Mouse (Mus musculus) cerebellum, adult 9-11 months (tissue): Measurements from ENCODE around the gene Slc10a1.
"Not testable (repeated sequence)": the region's sequence is repeated elsewhere in the genome, so short reads cannot be mapped to it uniquely, and the experiment has no call there.

ENCODE experiments used
- DNase-seq: peaks from one replicate; pipeline ENCODE4 v3.0.0; 2022

The Slc10a1 gene

DNA sequence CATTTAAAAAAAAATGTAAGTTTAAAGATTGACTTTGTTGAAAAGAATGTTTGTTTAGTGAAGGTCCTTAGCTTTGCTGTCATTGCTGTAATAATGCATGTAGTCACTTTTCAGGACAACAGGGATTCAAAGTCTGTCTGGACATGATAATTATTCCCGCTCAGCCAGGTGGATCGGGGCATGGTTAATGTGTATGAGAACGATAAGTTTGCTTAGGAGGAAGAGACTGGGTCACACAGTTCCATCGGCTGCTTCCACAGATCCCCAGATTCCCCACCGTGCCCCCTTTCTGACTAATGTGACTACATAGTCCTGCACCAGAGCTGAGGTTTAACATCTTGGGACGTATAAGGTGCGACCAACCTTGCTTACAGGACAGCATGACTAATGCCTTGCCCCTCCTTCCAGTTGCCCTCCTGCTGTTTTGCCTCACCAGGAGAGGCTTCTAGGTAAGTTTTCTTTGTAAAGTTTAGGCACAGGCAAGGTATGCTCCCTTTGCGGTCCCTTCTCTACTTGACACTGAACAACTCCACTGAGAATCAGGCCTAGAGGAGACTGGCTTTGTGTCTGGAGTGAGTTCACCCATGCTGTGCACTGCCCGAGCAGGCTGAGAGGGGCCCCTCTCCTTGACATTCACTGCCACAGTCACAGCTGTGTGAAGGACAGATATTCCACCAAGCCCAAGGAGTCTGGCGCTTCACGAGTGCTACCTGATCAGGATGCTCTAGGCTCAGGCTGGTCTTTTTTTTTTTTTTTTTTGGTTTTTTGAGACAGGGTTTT is 2.3 kb downstream of the Slc10a1 start:
- no peak for DNase-seq

DNA sequence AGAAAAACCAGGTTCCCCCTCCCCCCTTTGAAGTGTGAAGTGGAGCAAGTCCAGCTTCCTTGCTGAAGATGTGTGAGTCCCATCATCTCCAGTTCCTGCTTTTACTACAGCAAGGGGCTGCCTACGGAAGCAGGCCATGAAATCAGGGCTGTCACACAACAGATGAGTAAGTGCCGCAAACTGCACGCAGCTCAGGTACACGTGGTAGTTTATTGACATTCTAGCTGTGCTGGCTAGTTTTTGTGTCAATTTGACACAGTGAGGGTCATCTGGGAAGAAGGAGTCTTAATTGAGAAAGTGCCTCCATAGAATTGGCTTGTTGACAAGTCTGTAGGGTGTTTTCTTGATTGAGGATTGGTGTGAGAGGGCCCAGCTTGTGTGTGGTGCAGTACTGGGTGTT is 5.9 kb downstream of the Slc10a1 start:
- DNase-seq: no peak

GRCm38 (mm10) chr12:80957961-80958360 is 10.5 kb downstream of the Slc10a1 start:
- no peak for DNase-seq

- DNase-seq: no peak
Observed at GRCm38 (mm10) chr12:80956039-80956438, 12.5 kb downstream of the Slc10a1 start.

DNA sequence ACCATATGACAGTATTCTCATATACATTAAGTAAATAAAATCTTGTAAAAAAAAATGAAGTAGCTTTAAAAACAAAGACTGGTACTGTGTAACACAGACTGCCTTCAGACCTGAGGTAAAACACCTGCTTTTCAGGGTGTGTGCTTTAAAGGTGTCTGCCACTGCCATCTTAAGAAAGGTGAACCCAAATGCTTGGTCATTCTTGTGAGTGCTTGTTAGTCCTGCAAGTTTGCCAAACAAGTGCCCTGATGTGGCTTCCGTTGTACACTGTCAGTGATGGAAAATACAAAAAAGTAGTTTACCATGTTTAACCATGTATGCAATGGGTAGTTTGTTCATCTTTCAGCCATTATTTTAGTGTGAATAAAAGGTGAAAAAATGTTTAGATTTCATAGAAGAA is 16.0 kb downstream of the Slc10a1 start:
- DNase-seq: no peak

GRCm38 (mm10) chr12:80951640-80952219 is 16.8 kb downstream of the Slc10a1 start:
- DNase-seq: no peak

- not testable (repeated sequence) for DNase-seq
Observed at GRCm38 (mm10) chr12:80949603-80950002, 18.9 kb downstream of the Slc10a1 start.

GRCm38 (mm10) chr12:80948202-80948601 is 20.3 kb downstream of the Slc10a1 start:
- DNase-seq: no peak

GRCm38 (mm10) chr12:80945996-80946355 is 22.5 kb downstream of the Slc10a1 start:
- peak; percentile 95 for DNase-seq

DNA sequence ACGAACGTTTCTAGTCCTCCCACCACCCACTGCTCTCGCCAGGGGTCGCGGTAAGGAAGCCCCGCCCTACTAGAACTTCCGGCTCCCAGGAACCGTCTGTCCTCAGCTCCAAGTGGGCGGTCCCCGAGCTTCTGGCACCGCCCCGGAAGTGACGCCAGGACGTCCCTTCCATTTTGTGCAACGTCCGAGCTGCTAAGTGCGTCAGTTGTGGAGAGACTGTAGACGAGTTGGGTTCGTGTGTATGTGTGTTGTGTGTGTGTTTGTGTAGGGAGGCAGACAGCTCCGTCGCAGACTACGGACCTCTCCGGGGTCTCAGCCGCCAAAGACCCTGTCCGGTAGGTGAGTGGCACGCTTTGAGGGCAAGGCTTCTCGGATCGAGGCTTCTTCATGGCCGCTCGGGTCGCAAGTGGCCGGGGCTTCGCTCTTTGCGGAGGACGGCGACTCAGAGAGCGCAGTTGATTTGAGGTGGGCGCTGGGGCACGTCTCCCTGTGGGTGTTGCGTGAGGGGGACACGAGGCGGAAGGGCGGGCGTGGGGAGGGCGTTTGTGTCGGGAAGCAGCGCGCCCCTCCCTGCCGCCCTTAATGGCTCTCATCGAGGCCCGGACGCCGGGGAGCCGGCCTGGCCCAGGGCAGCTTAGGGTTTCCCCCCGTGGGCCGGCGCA is 23.0 kb downstream of the Slc10a1 start, which contains the start of gene Srsf5:
Gene Srsf5, plus strand, starts transcription at position 171 of the 662 bp plus-strand sequence.
- DNase-seq: peak; percentile 98

- DNase-seq: not testable (repeated sequence)
Observed at GRCm38 (mm10) chr12:80944963-80945333, 23.6 kb downstream of the Slc10a1 start.

DNA sequence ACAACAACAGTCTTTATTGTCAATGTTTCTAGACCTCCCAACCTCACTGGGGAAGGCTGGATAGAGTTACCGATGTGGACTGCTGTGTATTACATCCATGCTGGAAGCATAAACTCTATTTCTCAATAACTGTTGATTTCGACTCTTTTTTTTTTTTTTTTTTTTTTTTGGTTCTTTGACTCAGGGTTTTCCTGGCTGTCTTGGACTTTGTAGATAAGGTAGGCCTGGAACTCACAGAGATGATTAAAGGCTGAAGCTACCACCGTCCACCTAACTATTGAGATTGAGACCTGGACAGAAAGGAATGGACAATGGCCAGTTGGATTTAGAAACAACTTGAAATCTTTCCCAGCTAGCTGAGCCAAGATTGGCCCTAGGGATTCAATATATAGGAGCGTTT is 24.3 kb downstream of the Slc10a1 start:
- no peak for DNase-seq

- no peak for DNase-seq
Observed at GRCm38 (mm10) chr12:80943395-80943794, 25.1 kb downstream of the Slc10a1 start.

DNA sequence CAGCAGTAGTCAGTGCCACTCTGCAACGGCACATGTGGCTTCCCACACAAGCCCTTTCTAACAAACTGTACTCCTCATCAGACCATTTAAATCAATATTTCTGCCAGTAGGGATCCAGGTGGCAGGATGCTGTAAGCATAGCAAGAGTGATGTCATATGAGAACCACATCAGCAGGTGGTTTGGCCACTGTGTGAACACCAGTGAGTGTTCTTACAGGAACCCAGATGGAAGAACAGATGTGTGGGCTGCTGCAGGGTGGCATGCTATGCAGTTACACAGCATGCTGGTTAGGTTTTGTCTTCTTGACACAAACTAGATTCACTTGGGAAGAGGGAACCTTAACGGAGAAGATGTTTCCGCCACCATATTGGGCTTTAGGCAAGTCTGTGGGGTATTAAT is 26.6 kb downstream of the Slc10a1 start:
- DNase-seq: no peak

- no peak for DNase-seq
Observed at GRCm38 (mm10) chr12:80939165-80939564, 29.3 kb downstream of the Slc10a1 start.

GRCm38 (mm10) chr12:80938642-80939041 is 29.9 kb downstream of the Slc10a1 start:
- no peak for DNase-seq

DNA sequence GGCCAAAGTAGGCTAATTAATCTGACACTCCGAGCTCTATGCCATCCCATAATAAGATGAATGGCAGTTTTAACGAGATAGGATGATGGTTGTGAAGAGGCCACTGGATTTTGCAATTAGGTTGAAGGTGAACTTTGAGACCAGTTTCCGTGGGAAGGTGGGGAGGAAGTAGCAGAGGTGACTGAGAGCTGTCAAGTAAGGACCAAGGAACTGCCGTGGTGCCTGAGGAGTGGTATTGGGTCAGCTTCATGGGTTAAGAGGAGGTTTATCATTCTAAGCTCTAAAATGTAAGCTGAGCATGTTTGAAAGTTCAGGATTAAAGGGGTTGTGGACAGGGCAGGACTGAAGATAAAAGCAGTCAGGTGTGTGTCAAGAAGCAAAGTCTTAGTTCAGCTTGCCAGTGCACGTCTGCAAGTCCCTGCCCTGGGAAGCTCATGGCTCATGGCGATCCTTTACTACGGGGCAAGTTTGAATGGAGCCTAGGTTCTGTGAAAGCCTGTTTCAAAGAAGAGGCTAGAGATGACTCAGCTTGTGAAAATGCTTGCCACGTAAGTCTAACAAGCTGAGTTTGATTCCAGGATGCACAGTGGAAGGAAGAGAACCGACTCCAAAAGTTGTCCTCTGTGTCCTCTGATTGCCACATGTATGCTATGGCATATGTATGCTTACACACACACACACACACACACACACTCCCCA is 31.0 kb downstream of the Slc10a1 start:
- DNase-seq: no peak

GRCm38 (mm10) chr12:80936751-80937150 is 31.8 kb downstream of the Slc10a1 start:
- DNase-seq: no peak

- no peak for DNase-seq
Observed at GRCm38 (mm10) chr12:80932865-80933264, 35.6 kb downstream of the Slc10a1 start.

DNA sequence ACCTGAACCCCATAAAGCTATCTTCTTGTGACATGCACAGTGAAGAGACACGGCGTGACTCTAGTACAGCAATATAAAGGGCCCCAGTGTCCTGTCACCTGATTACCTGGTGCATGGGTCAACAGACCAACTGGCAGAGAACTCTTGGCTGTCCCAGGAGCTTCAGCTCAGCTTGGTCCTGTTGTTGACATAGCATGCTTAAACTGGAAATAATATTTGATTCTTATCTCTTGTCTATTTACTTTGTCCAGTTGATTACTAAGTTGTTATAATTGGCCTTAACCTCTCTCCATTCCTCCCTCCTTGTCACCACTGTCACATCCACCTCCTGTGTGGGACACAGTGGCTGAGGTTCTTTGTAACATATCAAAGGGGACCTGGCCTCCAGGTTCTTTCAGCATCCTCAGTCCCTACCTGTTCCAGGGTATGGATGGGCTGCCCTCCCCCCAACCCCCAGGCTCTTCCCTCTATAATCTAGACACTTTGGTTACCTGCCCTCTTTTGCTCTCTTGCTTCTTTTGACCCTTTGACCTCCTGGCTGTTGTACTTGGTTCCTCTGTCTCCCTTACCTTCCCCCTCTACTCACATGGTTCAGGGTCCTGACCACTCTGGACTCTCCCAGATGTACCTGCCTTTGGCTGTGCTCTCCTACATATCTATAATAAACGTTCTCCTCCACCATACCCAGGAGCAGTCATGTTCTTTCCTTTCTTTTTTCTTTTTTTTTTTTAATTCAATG is 36.9 kb downstream of the Slc10a1 start:
- DNase-seq: no peak

- no peak for DNase-seq
Observed at GRCm38 (mm10) chr12:80930141-80930540, 38.4 kb downstream of the Slc10a1 start.

DNA sequence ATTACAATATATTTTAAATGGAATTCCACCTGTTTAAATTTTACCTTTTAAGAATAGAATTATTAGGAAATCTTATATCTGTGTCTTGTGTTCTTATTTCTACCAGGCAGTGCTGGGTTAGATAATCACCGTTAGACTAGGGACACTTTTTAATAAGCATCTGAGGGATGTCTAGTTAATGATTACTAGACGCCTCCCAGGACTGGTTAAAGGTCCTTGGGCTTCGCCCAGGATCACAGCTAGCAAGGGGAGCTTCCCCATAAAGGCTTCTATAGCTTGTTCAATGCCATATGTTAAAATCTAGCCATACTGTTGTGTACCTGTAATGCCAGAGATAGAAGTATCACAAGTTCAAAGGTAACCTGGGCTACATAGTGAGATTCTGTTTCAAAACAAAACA is 39.6 kb downstream of the Slc10a1 start:
- no peak for DNase-seq

- no peak for DNase-seq
Observed at GRCm38 (mm10) chr12:80927518-80927917, 41.0 kb downstream of the Slc10a1 start.
